Mouse (Mus musculus) liver, embryonic 14.5 days (tissue): ENCODE measurements around the gene Stx5a.

ENCODE experiments used
- CTCF ChIP-seq: IDR thresholded peaks from 2 replicates; pipeline ENCODE4 v1.5.1; 2016; ENCODE audit warnings: antibody characterized with exemption, low read depth, control low read depth
- EP300 ChIP-seq: IDR thresholded peaks from 2 replicates; pipeline ENCODE4 v1.6.1; 2016; ENCODE audit warnings: antibody characterized with exemption, low read depth

GRCm38 (mm10) chr19:8711949-8712869, 29.0 kb upstream of the Stx5a start:
- TF ChIP-seq CTCF (no peak), EP300 (no peak)
